Mouse (Mus musculus) spleen, embryonic (tissue): ENCODE results near the gene Tbk1.

Experiments used
- CTCF ChIA-PET: fragments of 350-600 bp; sonication (Branson Sonifier 250); formaldehyde crosslinking; loops from one replicate; lab custom pipeline; 2022; lab: Charles Lee

Tbk1 gene

DNA sequence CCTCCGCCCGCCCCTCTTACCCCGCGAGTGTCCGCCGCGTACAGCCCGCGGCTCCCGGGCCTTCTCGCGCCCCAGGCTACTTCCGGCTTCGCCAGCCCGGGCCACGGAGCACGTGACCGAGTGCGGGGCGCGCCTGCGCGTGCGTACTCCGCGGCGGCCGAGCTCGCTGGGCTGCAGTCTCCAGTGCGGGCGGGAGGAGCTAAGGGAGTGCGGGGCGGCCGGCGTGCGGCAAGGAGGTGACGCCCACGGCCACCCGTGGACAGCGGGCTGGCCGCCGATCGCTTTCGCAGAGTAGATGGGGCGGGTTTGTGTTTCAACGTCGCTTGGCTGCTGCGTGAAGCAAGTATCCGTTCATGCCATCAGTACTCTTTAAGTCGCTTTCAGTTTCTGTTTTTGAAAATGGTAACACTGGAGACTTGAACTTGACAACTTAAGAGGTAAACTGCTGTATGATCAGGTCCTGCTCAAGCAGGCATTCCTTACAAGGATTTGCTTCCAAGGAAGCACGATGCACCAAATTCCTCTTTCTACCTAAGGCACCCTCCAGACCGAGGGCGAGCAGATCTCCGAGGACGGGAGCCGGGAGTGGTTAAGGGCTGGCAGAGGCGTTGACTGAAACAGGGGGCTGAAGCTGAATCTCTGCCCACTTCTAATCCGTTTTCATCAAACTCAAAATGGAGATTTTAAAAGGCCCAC lies at the start of gene Tbk1:
Gene Tbk1 (minus strand): TSS at position 113 of the 696 bp plus-strand sequence.
- CTCF ChIA-PET = no interaction called here

DNA sequence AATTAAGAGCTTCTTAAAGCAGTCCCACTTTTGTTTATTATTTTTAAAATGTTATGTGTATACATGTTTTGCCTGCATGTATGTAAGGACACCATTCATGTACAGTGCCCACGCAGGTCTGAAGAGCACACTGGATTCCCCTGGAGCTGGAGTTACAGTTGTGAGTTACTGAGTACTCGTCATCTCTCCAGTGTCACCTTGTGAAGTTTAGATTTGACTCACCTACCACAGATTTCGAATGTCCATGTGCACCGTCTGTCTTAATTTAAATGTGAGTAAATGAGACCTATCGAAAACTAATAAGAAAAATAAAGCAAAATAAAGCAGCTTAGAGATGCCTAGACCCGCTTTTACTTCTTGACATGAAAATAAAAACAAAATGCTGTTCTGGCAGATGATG lies 49.7 kb upstream of the Tbk1 start:
- CTCF ChIA-PET = no interaction called here

DNA sequence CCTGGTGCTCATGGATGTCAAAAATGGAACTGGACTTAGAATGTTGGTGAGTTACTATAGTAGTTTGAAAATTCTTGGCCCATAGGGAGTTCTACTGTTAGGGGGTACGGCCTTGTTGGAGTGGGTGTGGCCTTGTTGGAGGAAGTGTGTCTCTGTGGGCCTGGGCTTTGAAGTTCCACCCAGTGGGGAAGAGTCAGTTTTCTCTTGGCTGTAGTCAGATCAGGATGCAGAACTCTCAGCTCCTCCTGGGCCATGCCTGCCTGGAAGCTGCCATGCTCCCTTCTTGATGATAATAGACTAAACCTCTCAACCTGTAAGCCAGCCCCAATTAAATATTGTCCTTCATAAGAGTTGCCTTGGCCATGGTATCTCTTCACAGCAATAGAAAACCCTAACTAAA lies 47.6 kb upstream of the Tbk1 start:
- CTCF ChIA-PET = no interaction called here

DNA sequence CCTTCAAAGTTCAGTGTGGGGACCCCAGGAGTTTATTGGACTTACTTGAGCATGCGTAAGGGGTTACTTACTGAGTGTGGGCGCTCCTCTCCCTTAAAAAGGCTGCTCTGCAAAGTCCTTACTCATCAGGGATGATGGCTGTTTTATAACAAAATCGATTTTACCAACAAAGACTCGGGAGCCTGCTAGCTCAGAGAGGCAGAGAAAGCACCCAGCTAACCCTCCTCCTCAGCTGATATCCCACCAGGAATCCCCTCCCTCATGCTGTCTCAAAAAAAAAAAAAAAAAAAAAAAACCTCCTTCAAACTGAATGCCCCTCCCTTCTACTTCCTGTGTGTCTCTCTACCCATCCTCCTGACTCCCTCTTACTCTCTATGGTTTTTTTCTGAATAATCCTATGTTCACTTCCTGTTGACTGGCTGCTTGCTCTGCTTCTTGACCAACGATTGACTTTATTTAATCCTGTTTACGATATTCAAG lies 42.0 kb upstream of the Tbk1 start:
- CTCF ChIA-PET = no interaction called here

DNA sequence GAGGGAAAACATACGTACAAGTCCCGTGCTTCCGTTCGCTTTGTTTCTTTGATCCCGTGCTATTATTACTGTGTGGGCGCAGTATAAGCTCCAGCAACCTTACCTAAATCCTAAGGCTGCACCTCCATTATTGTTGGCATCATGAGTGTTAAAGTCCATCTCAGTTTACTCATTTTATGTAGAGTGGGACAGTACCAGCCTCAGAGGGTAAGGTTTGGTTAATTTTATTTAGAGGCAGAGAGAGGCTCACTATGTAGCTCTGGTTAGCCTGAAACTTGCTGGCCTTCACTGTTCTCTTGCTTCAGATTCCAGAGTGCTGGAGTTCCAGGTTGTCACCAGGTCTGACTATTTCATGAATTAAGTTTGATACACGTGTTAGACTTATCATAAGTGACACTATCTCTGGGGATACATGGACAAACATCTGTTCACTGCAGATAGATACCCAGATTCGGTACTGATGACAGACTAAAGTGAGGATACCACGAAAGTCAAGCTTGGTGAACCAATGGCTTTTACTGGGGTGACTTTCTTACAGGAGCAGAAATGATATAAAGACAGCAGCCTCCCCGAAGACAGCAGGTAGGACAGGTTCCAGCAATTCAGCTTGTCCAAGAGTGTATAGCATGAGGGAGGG lies 40.7 kb upstream of the Tbk1 start:
- CTCF ChIA-PET = no interaction called here

DNA sequence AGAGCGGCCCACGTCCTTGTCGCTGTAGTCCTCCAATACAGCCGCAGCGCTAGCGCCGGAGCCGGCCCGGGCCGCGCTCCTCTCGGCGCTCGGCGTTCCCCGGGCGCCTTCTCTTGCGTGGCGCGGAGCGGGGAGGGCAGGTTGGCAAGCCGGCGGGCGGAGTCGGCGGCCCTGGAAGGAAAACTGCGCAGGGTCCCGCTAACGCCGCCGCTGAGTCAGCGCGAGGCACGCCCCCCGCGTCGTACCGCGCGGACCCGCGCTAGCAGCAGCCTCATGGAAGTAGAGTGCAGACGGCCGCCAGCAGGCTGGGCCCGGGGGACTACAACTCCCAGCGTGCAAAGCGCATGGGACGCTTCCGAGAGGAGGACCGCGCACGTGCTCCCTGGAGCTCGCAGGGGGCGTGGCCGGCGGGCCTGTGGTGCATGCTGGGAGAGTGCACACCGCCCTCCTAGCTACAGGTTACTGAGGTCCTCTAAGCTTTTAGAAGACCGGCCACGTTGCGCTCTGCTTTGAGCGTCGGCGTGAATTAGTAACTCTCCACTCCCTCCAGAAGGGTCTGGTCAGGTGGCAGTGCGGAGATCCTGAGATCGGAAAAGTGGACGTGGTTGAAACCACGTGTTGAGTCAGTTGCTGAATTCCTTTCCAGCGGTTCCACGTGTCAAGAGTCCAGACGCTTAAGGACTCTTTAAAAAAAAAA lies 39.7 kb upstream of the Tbk1 start, which contains the start of gene Xpot:
Gene Xpot (minus strand): TSS at position 147 of the 697 bp plus-strand sequence.
- CTCF ChIA-PET = no interaction called here

DNA sequence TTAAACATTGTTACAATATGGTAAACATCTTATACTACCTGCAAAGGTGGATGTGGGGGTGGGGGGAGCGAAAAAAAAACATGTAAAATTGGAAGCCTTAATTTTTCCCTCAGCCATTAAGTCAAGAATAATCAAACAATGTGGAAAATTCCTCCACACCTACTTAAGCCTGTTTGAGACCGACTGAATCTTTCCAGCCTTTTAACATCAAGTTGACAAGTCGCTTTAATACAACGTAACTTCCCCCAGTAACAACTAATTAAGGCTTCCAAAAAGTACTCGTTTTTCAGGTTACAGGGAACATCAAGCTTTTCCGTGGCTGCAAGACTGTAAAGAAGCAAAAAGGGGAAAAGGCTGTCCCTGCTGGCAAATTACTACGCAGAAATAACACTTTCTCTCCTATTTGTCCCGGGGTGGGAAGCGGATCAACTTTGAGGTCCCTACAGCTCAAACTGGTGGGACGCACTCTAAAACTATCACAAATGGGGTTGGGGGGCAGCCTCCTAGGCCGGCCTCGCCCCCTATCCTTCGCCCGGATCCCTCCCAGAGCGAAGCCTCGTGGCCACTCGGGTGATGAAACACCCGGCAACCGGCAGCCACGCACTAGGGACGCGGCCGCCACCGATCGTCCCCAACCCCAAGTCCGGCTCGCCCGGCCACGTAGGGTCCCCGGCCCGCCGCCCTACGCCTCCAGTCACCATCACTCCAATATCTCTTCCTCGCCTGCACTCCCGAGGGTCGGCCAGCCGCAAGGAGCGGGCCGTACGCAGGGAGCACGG lies 39.0 kb upstream of the Tbk1 start:
- CTCF ChIA-PET = interaction anchor here (0.6 kb wide), 1 partner anchor 293 kb away, joined by 3 read pairs; no protein-coding TSS in a partner anchor

DNA sequence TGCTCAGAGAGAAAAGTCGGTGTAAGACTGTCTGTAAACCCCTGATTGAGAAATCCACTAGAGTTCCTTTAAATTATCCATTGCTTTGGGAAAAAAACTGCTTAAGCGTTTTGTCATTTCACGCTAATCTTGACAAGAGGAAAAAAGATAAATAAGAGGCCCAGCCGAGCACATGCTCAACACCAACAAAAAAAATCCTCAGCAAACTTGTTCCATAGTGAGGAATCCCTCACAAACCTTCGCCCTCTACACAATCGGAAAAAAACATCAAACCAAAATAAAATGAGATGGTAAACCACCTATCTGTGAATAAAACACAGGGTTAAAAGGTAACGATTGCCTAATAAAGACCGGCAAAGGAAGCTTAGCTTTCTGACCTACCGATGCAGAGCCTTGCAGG lies 38.4 kb upstream of the Tbk1 start:
- CTCF ChIA-PET = interaction anchor here (0.6 kb wide), 1 partner anchor 293 kb away, joined by 3 read pairs; no protein-coding TSS in a partner anchor

DNA sequence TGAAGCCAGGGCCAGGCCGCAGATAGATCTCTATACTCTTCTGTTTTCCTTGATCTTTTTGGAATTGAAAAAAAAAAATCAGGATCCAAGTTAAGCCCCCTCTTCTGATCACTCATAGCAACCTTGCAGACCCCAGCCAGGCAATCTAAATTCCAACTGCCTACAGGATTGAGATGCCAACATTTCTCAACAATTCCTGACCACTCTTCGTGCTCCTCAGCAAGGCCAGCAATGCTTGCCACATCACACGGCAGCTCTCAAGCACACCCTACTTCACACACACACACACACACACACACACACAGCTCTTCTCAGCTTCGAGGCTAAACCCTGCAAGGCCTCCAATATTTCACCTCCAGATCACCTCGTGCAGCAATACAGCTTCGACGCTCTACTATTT lies 37.1 kb upstream of the Tbk1 start:
- CTCF ChIA-PET = no interaction called here

DNA sequence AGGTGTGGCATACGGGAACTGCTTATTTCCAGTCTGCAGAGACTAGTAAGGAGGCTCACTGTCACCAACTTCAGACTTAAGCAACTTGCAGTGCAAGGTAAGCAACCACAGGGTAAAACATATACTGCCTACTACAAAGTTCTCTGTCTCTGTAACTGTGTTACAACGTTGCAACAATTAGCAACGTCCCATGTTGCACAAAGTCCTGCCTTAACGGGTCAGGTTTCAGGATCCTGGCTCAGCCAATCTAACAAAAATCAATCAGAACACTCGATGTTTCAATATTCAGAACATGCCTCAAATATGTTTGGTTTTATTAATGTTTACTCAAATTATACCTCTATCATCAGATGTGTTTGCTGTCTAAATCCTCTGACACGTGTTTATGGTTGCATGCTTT lies 35.8 kb upstream of the Tbk1 start:
- CTCF ChIA-PET = no interaction called here

DNA sequence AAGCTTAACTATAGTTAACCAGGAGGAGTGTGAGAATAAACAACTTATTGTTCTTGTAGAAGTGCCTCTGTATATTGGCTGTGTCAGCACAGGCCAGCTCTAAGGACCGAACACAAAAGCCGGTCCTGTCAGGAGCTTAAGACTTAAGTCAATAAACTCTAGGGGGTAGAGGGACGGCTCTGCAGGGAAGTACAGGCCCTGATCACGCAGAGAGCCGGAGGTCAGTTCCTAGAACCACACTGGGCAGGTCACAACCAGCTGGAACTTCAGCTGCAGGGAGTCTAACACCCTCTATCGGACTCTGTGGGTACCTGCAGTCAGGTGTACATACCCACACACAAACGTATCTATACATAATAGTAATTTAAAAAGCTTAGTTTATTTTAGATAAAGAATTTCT lies 29.3 kb upstream of the Tbk1 start:
- CTCF ChIA-PET = no interaction called here

DNA sequence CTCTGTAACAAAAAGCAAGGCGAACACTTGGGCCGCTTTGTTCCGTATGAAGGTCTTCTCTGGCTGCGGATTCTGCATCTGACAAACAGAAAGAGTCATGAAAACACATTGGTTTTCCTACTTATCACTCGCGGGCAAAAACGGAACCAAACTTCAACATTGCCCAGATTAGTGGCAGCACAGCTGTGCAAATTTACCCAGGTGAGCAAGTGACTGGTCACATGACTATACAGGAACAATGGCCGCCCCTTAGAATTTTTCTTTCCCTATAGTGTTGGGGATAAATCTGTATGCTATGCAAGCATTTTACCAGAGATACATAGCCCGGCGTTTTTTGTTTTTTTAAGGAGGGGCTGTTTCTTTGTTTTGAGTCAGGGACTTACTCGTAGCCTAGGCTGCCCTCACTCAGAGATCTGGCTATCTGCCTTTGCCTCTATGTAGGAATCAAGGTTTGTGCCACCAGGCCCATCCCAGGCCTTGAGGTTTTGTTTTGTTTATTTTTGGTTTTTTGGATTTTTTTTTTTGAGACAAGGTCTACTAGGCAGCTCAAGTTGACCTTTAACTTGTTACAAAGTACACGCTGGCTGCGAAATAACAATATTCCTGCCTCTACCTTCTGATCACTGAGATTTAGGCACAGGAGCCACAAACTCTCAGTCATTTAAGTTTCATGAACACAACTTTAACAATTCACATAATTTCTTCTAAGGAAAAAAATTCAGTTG lies 28.7 kb upstream of the Tbk1 start:
- CTCF ChIA-PET = interaction anchor here (0.7 kb wide), 1 partner anchor 16 kb away, joined by 6 read pairs; no protein-coding TSS in a partner anchor

DNA sequence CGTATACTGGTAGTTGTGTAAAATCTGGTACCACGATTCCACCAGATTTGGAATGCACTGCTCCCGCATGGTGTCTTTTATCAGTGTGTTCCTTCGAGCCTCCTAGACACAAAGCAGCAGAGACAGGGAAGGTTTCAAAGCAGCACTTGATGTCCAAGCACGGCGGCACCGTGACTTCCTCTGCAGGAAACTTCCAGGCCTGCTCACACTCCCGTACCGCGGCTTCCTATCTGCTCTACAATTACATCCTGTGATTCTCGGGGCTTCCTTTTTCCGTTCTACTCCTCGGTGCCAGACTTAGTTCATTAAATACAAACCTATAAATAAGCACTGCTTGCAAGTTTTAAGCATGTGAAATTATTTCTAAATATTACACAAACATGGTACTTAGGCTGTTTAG lies 27.0 kb upstream of the Tbk1 start:
- CTCF ChIA-PET = interaction anchor here (0.6 to 0.7 kb wide), 2 partner anchors 19 to 39 kb away, joined by 3 read pairs; no protein-coding TSS in a partner anchor

DNA sequence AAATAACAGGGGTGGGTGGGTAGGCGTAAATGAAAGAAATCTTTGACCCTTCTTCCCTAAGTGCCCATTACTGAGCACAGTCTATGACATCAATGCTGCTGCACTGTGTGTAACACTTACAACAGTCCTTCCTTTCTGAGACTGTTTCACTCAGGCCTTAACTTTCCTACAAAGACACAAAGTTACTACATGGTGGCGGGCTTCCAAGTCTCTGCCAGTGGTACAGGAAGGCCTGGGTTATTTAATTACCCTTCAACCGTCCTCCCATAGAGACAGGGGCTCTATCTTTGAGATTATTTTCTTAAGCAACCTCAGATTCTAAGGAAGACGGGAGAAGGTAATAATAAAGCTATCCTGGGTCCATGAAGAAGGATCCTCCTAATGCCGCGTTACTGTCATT lies 25.9 kb upstream of the Tbk1 start:
- CTCF ChIA-PET = no interaction called here

DNA sequence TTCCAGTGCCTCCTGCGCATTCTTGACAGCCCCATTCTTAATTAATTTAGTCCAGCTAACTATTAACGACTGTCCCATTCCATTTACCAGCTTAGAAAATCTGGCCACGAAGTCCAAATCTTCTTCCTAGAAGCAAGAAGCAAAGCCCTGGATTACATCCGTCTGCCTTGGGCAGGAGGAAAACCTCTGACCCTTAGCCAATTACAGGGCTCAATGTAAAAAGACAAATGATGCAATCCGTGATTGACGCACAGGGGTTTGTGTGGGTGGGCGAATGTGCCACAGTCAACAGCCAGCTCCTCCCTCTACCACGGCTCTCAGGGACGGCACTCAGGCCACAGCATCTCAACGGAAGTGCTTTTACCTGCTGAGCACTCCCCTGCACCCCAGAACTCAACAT lies 25.0 kb upstream of the Tbk1 start:
- CTCF ChIA-PET = no interaction called here

DNA sequence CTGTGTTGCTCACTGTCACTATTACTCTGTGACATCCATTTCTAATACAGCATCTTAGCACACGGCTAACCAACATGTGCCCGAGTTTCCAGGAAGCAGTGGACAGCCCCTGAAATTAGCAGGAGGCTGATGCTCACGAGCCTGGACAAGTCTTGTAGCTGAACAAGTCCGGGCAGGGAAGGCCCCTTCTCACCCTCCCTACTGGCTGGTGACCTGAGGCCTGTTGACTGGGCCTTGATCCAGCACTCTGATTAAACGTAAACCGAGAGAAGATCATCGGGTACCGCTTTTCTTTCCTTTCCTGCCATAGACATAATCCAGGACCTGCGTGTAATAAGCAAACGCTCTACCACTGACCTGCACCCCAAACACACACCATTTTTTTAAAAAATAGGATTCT lies 21.6 kb upstream of the Tbk1 start:
- CTCF ChIA-PET = no interaction called here

DNA sequence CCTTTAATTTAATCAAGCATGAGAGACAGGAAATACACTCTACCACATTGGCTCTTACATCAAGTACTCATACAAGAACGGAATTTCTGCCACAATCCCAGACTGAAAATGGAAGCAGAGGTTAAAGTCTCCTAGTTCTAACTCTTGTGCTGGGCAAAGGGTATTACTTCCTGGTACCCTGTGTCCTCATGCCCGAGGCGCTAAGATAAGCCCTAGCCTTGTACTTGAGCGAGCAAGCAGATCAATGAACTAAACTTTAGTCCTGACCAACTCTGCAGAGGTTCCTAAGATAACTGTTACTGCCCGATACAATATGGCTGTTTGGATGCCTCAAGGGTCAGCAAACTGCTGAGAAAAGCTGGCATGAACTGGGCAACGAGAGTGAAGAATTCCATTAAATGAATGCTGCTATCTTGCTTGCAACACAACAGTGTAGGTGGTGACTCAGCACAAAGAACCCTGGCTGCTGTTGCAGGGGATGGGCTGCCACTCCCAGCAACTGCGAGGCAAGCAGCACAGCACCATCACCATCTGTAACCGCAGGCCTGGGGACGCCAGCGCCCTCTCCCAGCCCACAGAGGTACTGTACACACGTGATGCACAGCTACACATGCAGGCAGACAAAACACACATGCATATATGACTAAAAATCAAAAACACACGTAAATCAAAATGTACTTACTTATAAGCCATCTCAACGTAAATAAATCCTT lies 18.2 kb upstream of the Tbk1 start:
- CTCF ChIA-PET = no interaction called here

DNA sequence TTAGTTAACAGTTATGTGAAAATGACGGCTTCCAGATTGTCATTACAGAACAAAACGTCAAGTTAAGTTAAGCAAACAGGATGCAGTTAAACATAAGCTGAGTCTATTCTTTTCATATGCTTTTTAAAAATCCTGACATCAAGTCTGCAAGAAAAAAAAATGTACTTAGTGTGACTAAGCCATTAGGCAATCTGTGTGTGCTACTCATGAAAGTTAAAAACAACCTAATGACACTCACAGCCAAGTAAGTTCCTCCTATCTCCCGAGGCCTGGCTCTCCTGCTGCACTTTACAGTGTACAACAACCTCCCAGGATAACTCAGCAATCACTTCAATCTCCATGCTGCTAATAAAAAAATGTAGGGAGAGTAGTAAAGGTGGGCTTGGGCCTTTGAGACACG lies 17.0 kb upstream of the Tbk1 start:
- CTCF ChIA-PET = no interaction called here

DNA sequence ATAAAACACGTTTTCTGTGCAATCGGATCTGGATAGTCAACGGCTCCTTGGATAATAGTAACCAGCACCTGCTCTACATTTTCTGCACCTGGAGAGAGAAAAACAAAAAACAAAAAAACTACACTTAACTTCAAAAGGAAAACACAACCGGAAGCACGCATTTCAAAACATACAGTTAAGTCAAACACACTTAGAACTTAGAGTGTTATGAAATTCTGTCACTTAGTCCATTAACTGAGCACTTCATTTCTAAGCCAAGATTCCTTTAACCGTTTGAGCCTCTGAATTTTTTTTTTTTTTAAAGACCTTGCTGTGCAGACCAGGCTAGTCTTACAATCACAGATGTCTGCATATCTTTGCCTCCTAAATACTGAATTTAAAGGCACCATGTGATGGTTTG lies 14.7 kb upstream of the Tbk1 start:
- CTCF ChIA-PET = no interaction called here

DNA sequence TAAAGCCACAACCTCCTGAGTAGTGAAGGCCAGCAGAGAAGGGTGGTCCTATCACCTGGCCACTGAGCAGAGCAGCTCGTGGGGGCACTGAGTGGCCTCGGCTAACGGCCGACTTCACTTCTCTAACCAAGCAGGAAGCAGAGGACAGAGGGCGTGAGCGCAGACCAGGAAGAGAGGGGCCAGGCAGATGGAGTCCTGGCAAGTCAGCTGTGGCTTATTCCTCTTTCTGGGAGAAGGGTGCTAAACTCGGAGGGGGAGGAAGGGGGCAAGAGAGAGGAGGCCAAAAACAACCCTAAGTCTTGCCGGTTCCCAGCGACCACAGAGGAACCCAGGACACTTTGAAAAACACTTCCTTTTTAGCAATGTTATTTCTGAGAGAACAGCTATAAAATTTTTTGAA lies 10.0 kb upstream of the Tbk1 start:
- CTCF ChIA-PET = no interaction called here
